Mouse (Mus musculus) stomach, embryonic 16.5 days (tissue): Measurements from ENCODE around the gene Pfdn4. TPM values are rescaled to one million over a fixed set of nuclear protein-coding genes. Genes with fewer than 3 reads are reported as not detected.

Source experiments
- ATAC-seq: fragments of 200-750 bp; cut with Nextera tagmentation; 2 replicates; pipeline ENCODE4 v1.8.0; 2017; ENCODE audit warnings: moderate number of reproducible peaks, moderate TSS enrichment; ENCODE audit not compliant: insufficient read depth, low FRiP score
- H3K27ac ChIP-seq: fragments of 300-500 bp; sonication (generic); 2 replicates; pipeline ENCODE4 v1.5.1; 2014; ENCODE audit warnings: low read length
- H3K27me3 ChIP-seq: fragments of 300-500 bp; sonication (generic); 2 replicates; pipeline ENCODE4 v1.6.1; 2014; ENCODE audit warnings: low read length, control low read depth, mixed read lengths; ENCODE audit not compliant: control insufficient read depth, insufficient read depth
- H3K36me3 ChIP-seq: fragments of 300-500 bp; sonication (generic); 2 replicates; pipeline ENCODE4 v1.6.1; 2014; ENCODE audit warnings: low read length; ENCODE audit not compliant: control insufficient read depth, insufficient read depth
- H3K4me1 ChIP-seq: fragments of 300-500 bp; sonication (generic); 2 replicates; pipeline ENCODE4 v1.6.1; 2014; ENCODE audit warnings: low read length, control low read depth, mixed read lengths; ENCODE audit not compliant: control insufficient read depth, insufficient read depth
- H3K4me2 ChIP-seq: fragments of 300-500 bp; sonication (generic); 2 replicates; pipeline ENCODE4 v1.6.1; 2014; ENCODE audit warnings: low read depth, low read length, mixed read lengths
- H3K4me3 ChIP-seq: fragments of 300-500 bp; sonication (generic); replicated peaks from 2 replicates; pipeline ENCODE4 v1.5.1; 2014; ENCODE audit warnings: mild to moderate bottlenecking, low read length
- H3K9ac ChIP-seq: fragments of 300-500 bp; sonication (generic); 2 replicates; pipeline ENCODE4 v1.6.1; 2014; ENCODE audit warnings: low read length
- H3K9me3 ChIP-seq: fragments of 300-500 bp; sonication (generic); replicated peaks from 2 replicates; pipeline ENCODE4 v1.6.1; 2016; ENCODE audit warnings: low read length, control low read depth; ENCODE audit not compliant: control insufficient read depth
- WGBS: fragments of 180-500 bp; shearing (Covaris S2); extraction: QIAGEN DNeasy Blood & Tissue Kit; methylation state at CpG from one replicate; pipeline ENCODE4 v1.1.7; 2014; 5-methylcytosine and 5-hydroxymethylcytosine counted together
- polyA plus RNA-seq: library from polyadenylated mRNA; unstranded; fragments of >200 nt; fragmentation: Nextera tagmentation; extraction: Ambion mirVana; gene quantifications from 2 replicates; pipeline ENCODE4 v1.2.1, GENCODE M21; 2015

The Pfdn4 gene
- polyA plus RNA-seq, 1 experiment from 2014 or later = 67.3 TPM

DNA sequence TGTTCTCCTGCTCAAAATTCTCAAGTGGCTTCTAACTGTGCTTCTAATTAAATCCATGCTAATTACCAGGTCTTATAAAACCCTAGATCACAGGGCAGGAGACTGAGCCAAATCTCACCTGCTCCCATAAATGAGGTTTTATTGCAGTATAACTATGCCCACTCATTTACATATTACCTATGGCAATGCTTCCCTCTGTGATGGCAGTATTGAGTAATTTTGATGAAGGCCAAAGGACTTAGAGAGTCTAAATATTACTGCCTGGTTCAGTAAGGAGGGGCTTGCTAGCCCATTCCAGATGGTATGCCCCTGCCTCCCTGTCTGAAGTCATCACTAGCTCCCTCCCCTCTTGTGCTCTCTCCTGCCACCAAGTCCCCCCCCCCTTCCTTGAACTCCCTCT, 39.6 kb downstream of the Pfdn4 start:
- no peak for ATAC-seq
- H3K9me3 ChIP-seq = no peaks in the 10 kb centered on the region
- H3K9ac ChIP-seq = no peak overlapping the region
- no peak overlapping the region for H3K4me3 ChIP-seq
- H3K36me3 ChIP-seq = no peaks in the 10 kb centered on the region
- H3K27me3 ChIP-seq = no peaks in the 10 kb centered on the region
- H3K4me2 ChIP-seq = no peak overlapping the region
- no peaks in the 10 kb centered on the region for H3K4me1 ChIP-seq
- no peak overlapping the region for H3K27ac ChIP-seq

DNA sequence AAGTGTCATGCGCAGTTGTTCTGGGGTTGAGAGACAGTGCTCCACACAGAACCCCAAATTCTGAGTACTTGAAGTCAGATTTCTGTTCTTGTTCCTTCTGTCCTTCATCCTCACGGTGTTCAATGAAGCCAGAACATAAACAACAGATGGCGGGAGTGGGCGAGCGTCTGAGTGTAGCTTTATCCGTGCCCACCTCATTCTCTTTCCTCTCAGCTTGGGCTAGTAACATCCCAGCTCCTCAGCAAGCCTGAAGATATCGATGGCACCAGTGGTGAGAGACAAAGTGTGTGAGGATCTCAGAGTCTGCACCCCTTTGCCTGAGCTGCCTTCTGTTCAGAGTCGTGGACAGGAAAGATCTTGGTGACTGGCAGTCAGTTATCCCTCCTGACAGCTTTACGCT, 43.0 kb downstream of the Pfdn4 start:
- Histone ChIP-seq H3K4me1 (no peaks in the 10 kb centered on the region), H3K36me3 (no peaks in the 10 kb centered on the region), H3K9me3 (no peaks in the 10 kb centered on the region), H3K27me3 (no peaks in the 10 kb centered on the region), H3K4me2 (no peak overlapping the region), H3K27ac (no peak overlapping the region), H3K9ac (no peak overlapping the region), H3K4me3 (no peak overlapping the region)
- ATAC-seq = no peak
- WGBS = 83% methylated on average over 9 of the region's 9 CpGs

DNA sequence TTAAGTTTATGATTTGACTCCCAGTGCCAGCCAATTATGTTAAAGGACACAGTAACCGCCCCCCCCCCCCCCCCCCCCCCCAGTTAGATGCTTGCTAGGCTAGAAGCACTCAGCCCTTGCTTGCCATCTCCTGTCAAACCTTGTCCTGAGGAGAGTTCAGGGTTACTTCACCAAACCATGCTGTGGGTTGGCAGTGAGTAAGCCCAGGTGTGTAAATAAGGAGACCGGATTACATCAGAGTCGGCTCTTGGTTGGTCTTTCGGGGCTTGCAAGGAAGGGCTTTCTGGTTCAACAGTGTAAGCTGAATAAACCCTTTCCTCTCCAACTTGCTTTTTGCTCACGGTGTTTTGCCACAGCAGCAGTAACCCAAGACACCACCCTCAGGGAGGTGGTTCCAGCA, 47.4 kb downstream of the Pfdn4 start:
- WGBS = 74% methylated on average over 5 of the region's 5 CpGs
- no peak overlapping the region for H3K27ac ChIP-seq
- H3K36me3 ChIP-seq = no peaks in the 10 kb centered on the region
- peak; percentile 69 for ATAC-seq
- no peaks in the 10 kb centered on the region for H3K9me3 ChIP-seq
- H3K4me1 ChIP-seq = no peaks in the 10 kb centered on the region
- H3K4me2 ChIP-seq = no peak overlapping the region
- H3K9ac ChIP-seq = no peak overlapping the region
- H3K4me3 ChIP-seq = no peak overlapping the region
- H3K27me3 ChIP-seq = no peaks in the 10 kb centered on the region

DNA sequence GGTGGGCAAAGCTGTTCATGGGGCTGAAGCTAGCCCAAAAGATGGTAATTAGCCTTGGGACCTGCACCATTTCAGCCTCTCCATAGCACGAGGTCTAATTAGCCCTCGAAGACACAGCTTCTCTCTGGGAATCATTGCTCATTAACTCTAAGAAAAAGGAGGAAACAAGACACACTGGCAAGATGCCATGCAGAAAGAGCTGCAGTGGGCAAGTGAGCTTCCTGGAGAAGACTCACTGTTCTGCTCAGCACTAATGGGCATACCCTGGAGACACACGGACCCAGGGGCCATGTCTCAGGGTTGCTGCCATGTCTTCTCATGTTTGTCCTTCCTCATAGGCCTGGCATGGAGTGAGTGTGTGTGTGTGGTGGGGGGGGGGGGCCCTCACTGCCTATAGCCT, 47.9 kb downstream of the Pfdn4 start:
- Histone ChIP-seq H3K27ac (no peak overlapping the region), H3K27me3 (no peaks in the 10 kb centered on the region), H3K4me2 (no peak overlapping the region), H3K9ac (no peak overlapping the region), H3K36me3 (no peaks in the 10 kb centered on the region), H3K4me1 (no peaks in the 10 kb centered on the region), H3K9me3 (no peaks in the 10 kb centered on the region), H3K4me3 (no peak overlapping the region)
- ATAC-seq = no peak
- 78% methylated on average over 3 of the region's 3 CpGs for WGBS

DNA sequence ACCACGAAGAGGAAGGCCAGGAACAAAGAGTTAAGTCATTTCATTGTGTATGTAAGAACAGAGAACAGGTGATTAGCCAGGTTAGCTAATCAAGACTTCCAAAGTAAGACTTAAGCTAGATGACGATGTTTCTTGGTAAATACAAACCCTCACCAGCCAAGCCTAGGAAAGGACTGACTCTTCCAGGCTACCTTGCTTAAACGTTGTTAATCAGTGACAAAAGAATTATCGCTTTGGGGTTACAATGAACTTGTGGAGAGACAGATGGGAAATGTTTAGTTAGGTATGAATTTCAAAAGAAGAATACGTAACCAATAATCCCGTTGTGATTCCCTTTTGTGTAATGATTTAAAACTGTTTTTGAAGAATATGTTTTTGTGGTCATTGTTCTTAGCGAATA, 48.7 kb downstream of the Pfdn4 start:
- no peaks in the 10 kb centered on the region for H3K27me3 ChIP-seq
- no peaks in the 10 kb centered on the region for H3K4me1 ChIP-seq
- H3K9ac ChIP-seq = no peak overlapping the region
- no peak overlapping the region for H3K27ac ChIP-seq
- H3K36me3 ChIP-seq = no peaks in the 10 kb centered on the region
- no peak overlapping the region for H3K4me2 ChIP-seq
- H3K9me3 ChIP-seq = no peaks in the 10 kb centered on the region
- WGBS = 59% methylated on average over 7 of the region's 7 CpGs
- H3K4me3 ChIP-seq = no peak overlapping the region
- no peak for ATAC-seq

DNA sequence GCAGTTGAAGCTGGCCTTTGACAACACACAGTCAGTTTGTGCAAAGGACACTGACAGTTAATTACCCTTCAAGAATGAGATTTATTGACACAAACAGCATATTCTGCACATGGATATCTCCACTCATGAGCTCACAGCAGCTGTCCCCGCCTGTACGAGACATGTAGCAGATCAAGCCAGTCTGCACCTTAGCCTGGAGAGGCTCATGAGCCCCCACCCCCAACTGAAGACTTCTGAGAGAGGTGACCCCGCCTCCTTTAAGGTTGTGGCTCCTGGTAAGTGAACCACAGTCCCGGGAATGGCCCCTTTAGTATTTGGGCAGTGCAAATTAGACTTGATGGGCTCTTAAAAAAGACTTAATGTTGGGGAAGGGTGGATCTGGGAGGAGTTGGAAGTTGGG, 49.5 kb downstream of the Pfdn4 start:
- ATAC-seq = no peak
- Histone ChIP-seq H3K27me3 (no peaks in the 10 kb centered on the region), H3K4me3 (no peak overlapping the region), H3K36me3 (no peaks in the 10 kb centered on the region), H3K27ac (no peak overlapping the region), H3K9me3 (no peaks in the 10 kb centered on the region), H3K9ac (no peak overlapping the region), H3K4me2 (no peak overlapping the region), H3K4me1 (no peaks in the 10 kb centered on the region)
- 48% methylated on average over 4 of the region's 4 CpGs for WGBS

DNA sequence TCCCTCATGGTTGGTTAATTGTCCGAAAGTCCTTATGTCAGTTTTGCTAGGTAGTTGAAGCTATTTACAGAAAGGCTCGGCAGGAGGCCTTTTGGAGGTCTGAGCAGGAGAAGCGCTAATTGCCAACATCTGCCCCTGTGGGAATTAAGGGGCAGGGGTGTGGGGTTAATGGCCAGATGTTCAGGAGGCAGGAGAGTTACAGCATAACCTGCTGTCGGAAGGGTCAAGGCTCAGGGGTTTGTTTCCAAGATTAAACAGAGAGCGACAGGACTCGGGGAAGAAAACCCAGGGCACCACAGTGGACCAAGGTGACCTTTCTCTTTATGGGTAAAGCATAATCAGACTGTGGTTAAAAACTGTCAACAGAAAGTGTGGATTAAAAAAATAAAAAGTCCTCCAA, 51.3 kb downstream of the Pfdn4 start:
- Histone ChIP-seq H3K4me1 (no peaks in the 10 kb centered on the region), H3K36me3 (no peaks in the 10 kb centered on the region), H3K9ac (no peak overlapping the region), H3K9me3 (no peaks in the 10 kb centered on the region), H3K27me3 (no peaks in the 10 kb centered on the region), H3K27ac (no peak overlapping the region), H3K4me3 (no peak overlapping the region), H3K4me2 (no peak overlapping the region)
- WGBS = 41% methylated on average over 6 of the region's 6 CpGs
- ATAC-seq = no peak

DNA sequence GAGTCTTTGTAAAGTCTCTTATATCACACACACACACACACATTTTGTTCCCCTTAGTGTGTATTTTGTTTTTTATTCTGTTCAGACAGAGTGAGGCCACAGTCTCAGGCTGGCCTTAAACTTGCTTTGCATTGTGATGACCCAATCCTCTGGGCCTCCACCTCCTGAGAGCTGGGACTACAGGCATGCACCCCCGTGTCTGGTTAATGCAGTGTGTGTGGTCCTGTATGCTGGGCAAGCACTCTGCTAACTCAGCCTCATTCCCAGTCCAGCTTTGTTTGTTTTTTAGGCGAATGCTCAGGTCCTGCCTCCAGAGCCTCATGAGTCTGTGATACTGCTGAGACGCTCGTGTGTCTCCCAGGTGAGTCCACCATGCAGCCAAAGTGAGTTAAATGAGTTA, 51.8 kb downstream of the Pfdn4 start:
- Histone ChIP-seq H3K9me3 (no peaks in the 10 kb centered on the region), H3K36me3 (no peaks in the 10 kb centered on the region), H3K4me3 (no peak overlapping the region), H3K4me2 (no peak overlapping the region), H3K27ac (no peak overlapping the region), H3K9ac (no peak overlapping the region), H3K4me1 (no peaks in the 10 kb centered on the region), H3K27me3 (no peaks in the 10 kb centered on the region)
- 36% methylated on average over 4 of the region's 4 CpGs for WGBS
- ATAC-seq = no peak

DNA sequence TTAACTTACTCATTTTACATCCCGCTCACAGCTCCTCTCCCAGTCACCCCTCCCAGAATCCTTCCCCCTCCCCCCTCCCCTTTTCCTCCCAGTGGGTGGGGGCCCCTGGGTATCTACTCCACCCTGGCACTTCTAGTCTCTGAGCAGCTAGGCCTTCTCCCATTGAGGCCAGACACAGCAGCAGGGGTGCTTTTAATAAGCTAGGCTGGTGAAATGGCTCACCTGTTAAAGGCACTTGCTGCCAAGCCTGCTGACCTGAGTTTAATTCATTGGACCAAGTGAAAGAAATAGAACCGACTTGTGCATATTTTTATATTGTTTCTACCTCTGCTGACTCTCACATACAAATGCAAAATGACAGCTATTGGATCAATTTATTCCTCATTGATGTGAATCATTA, 52.9 kb downstream of the Pfdn4 start:
- H3K27me3 ChIP-seq = no peaks in the 10 kb centered on the region
- no peaks in the 10 kb centered on the region for H3K9me3 ChIP-seq
- no peaks in the 10 kb centered on the region for H3K4me1 ChIP-seq
- no peak overlapping the region for H3K4me2 ChIP-seq
- no peak overlapping the region for H3K4me3 ChIP-seq
- H3K36me3 ChIP-seq = no peaks in the 10 kb centered on the region
- H3K27ac ChIP-seq = no peak overlapping the region
- ATAC-seq = no peak
- WGBS = 78% methylated on average over 2 of the region's 2 CpGs
- H3K9ac ChIP-seq = no peak overlapping the region

DNA sequence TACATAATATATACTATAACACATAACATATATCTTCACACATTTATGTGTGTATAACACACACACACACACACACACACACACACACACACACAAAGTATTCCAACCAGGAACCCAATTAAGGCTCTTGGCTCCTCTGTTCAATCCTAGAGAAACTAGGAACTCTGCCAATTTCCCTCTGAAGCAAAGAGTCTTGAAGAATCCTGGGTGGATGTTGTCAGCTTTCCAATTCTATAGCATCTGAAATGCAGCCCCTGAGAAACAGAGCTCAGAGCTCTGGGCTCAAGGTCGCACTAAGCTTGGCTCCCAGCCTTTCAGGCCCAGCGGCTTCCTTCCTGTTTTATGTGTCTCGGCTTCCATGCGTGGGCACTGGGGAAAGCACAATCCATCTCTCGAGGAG, 54.0 kb downstream of the Pfdn4 start:
- no peaks in the 10 kb centered on the region for H3K36me3 ChIP-seq
- H3K27me3 ChIP-seq = no peaks in the 10 kb centered on the region
- no peaks in the 10 kb centered on the region for H3K9me3 ChIP-seq
- 26% methylated on average over 5 of the region's 5 CpGs for WGBS
- no peak overlapping the region for H3K4me3 ChIP-seq
- no peak overlapping the region for H3K9ac ChIP-seq
- no peaks in the 10 kb centered on the region for H3K4me1 ChIP-seq
- no peak overlapping the region for H3K4me2 ChIP-seq
- H3K27ac ChIP-seq = no peak overlapping the region; the same call in 1 of the 2 replicates
- peak; percentile 64 for ATAC-seq
